Mouse (Mus musculus): Measurements from ENCODE around the gene Sult6b2.

- TF ChIP-seq CTCF (IDR thresholded peaks at IDR 0.05; ENCODE audit: control insufficient read depth, insufficient read depth, insufficient replicate concordance, low read depth, low read length) = no peak
- TF ChIP-seq POLR2A (IDR thresholded peaks at IDR 0.05; ENCODE audit: control insufficient read depth, low read depth, low read length) = no peak
These were observed 1.4 kb downstream of the Sult6b2 start for GRCm38 (mm10) chr6:142802617-142803525.
